Mouse (Mus musculus): Measurements from ENCODE around the gene Olfr279. TPM values are rescaled to one million over a fixed set of nuclear protein-coding genes. Genes with fewer than 3 reads are reported as not detected.
"Not testable (repeated sequence)": the region's sequence is repeated elsewhere in the genome, so short reads cannot be mapped to it uniquely, and the experiment has no call there.

Olfr279 gene
- total RNA-seq, 1 experiment from 2014 or later: not detected

DNA sequence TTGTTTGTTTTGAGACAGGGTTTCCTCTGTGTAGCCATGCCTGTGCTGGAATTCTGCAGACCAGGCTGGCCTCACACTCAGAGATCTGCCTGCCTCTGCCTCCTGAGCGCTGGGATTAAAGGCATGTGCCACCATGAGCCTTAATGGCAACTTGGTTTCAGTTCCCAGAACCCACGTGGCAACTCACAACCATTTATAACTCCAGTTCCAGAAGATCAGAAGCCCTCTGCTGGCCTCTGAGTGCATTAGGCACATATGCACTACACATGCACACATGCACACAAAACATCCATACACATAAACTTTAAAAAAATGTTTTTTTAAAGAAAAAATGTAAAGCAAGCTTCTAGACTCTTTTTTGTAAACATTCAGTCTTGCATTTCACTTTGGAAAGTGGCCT, 17.2 kb downstream of the Olfr279 start:
- ATAC-seq (replicated peaks; ENCODE audit: insufficient number of reproducible peaks, low FRiP score, low TSS enrichment, poor library complexity, severe bottlenecking): no peak

DNA sequence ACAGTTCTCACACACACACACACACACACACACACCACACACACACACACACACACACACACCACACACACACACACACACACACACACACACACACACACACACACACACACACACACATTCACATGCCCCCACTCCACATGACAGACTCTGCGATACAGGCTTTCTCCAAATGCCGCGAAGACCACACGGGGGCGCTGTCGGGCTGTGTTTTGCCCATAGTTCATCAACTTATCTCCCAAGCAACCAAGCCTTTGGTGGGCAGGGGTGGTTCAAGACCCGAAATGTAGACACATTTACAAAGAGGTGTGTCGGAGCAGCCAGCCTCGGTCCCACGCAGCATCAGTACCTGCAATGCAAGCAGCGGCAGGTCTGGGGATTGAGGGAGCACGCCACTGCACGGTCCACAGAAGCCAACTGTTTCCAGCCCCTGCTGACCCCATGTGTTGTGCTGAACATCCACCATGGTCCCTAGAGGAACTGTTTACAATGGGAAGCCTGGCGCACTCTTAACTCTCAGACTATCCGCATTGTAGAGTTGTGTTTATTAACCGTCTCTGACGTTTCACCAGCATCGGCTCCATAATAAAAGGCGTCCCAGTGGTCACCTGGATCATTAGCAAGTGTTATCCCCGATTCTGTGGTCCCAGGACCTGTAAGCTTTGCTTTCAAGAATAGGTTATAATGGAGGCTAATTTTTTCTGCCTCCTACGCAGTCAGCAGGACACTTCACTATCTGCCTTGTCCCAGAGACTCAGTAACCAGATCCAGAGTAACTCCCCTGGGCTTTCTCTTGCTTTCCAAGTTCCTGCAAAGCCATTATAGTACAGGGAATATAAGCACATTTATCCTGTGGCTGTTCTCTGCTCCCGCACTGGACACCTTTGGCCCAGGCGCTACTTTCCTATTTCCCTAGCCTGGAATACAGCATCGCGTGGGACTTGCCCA, 18.5 kb downstream of the Olfr279 start:
- ATAC-seq (replicated peaks; ENCODE audit: insufficient number of reproducible peaks, low FRiP score, low TSS enrichment, poor library complexity, severe bottlenecking): peak; percentile 60

DNA sequence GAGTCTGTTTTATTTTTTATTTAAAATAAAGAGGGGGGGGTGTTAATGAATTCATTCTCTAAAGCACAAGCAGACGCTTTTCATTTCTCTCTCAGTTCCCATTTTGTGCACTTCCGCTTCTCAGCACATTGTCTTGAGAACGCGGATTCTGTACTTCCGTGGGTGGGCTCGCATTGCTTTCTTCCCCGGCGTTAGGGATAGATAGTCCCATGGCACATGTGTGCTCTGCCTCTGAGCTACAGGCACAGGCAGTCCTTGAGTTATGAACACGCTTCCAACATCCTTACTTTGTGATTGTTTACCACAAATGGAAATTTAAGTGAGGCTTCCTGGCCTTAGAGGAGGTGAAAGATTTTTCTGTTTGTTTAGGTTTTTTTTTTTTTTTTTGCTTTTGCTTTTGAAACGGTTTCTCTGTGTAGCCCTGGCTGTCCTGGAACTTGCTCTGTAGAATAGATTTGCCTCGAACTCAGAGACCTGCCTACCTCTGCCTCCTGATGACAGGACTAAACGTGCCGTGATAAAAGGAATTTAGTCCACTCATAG, 19.3 kb downstream of the Olfr279 start:
- ATAC-seq (replicated peaks; ENCODE audit: insufficient number of reproducible peaks, low FRiP score, low TSS enrichment, poor library complexity, severe bottlenecking): 0 out of 2 replicates have a peak, but pooled peaks have one; percentile 24

DNA sequence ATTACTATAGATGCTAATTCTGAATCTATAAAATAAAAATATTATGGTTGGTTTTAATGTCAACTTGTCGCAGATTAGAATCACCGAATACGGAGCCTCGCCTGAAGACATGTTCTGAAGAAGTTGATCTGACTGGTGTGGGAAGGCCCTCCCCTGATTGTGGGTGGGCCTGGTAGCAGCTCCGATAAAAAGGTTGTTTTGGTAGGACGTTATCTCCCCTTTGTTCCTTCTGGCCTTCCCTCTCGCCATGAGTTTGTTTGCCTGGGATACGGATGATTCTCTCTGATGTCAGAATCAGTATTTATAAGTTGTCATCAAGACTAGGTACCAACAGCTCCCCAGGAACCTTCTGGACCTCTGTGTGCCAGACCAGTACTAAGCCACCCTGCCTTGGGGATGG, 20.0 kb downstream of the Olfr279 start:
- no peak for ATAC-seq (replicated peaks; ENCODE audit: insufficient number of reproducible peaks, low FRiP score, low TSS enrichment, poor library complexity, severe bottlenecking)

DNA sequence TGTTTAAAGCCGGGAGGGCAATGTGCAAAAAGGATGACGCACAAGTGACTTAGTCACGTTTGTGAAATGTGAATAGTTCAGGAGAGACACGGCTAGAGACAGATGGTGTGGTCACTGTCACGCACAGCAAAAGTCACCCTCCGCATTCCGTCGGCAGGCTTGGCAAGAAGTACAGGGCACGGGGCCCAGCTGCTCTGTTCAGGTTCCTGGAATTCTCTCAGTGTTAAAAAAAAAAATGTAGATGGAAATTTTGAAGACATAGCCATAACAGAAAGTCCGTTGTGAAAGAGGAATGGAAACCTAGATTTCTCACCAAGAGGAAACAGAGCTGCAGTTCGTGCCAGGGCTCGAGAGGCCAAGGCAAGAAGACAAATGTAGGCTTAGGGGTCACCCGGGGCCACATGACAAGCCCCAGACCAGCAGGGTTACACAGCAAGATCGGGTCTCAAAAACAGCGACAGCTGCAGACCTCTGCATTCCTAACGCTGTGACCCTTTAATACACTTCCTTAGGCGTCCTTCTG, 20.7 kb downstream of the Olfr279 start:
- peak; percentile 47 for ATAC-seq (replicated peaks; ENCODE audit: insufficient number of reproducible peaks, low FRiP score, low TSS enrichment, poor library complexity, severe bottlenecking)

DNA sequence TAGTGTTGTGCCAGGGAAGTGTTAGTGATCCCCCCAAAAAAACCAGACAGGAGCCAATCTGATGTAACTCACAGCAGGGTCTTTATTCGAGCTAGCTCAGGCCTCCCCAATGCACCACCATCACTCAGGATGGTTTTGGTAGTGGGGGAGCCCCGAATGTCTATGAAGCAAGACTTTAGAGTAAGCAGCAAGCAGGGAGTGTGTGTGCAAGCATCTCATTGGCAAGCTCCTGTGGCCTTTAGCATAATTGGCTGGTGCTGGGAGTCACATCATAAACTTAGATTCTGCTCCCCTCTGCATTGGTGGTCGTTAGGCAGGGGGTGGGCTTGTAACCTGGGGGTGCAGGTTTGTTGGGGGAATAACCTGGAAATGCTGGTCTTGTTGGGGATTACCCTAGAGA, 21.5 kb downstream of the Olfr279 start:
- ATAC-seq (replicated peaks; ENCODE audit: insufficient number of reproducible peaks, low FRiP score, low TSS enrichment, poor library complexity, severe bottlenecking): not testable (repeated sequence)

DNA sequence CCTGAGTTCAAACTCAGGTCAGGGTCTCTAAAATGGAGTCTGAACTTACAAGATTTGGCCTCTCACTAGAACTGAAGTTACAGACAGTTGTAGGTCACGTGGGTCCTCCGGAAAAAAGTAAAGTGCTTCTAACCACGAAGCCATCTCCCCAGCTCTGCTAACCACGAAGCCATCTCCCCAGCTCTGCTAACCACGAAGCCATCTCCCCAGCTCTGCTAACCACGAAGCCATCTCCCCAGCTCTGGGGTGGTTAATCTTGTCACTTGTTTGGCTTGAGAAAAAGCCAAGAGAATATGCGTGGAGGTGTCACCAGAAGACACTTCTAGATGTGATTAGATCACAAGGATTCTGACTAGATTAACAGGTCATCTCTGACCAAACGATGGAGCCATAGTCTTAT, 21.9 kb downstream of the Olfr279 start:
- no peak for ATAC-seq (replicated peaks; ENCODE audit: insufficient number of reproducible peaks, low FRiP score, low TSS enrichment, poor library complexity, severe bottlenecking)

DNA sequence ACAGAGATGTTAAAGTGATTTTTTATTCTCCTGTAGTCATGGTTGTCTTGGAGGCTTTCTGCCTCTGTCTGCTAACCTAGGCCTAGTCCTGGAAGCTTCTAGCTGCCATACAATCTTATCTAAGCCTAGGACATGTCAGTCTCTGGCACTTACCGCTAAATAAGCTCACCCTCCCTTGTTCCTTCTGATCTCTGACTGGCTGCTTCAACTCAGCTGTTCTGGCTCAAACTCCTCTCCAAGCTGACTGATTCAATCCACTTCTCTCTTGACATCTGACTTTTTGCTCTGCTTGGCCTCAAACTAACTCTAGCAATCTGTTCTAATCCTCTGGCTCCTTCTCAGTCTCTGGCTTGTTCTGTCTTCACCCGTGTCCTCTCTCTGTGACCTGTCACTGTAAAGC, 22.6 kb downstream of the Olfr279 start:
- not testable (repeated sequence) for ATAC-seq (replicated peaks; ENCODE audit: insufficient number of reproducible peaks, low FRiP score, low TSS enrichment, poor library complexity, severe bottlenecking)

DNA sequence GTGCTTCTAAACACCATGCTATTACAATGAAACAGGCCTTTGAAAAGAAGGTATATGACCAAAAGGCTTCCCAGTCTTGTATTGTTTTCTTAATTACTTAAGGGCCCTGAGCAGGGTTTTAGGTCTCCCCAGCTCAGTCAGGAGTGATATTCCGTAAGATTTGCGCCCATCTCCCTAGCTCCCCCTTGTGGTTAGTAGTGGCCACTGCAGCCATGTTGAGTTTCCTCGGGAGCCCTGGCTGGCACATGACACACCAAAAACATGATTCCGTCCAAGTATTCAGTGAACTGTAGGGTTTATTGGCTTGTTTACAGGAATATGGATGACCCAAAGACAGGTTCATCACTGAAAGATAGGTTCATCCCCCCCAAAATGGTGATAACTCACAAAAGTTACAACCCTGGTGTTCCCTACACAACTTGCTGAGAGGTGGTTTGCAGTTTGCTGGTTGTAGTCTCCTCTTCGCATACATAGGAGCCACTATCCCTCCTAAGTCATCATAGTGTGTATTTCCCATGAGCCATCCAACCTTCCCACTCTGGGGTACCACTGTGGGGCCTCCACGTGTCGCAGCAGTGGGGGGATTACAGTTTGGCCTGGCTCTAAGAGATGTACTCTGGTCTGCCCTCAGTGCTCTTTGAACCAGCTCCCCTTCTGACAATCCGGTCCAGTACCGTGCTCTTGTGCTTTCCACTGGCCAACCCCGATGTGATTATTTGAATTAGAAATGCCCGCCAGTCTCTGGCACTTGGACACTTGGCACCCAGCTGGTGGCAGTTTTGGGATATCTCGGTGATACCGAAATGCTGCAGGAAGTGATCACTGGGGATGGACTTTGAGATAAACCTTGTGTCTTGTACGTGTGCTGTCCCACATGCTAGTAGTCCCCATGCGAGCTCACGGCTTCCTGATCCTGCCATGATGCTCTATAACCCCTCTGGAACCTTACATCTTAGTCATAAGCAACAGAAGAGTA, 25.5 kb downstream of the Olfr279 start:
- peak; percentile 59 for ATAC-seq (replicated peaks; ENCODE audit: insufficient number of reproducible peaks, low FRiP score, low TSS enrichment, poor library complexity, severe bottlenecking)

DNA sequence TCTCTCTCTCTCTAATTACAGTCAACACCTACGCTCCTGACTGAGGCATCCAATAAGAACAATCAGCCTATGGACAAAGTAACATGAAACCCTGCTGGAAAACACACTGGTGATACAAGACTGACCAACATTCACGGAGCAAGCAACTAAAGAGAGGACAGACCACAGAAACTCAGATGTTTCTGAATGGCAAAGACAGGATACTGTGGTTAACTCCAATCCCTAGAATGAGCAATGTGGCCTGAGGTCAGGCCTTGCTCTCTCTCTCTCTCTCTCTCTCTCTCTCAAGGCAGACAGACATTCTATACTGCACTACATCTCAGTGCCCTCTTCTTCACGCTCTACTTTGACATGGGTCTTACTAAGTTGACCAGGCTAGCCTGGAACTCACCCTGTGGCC, 29.0 kb downstream of the Olfr279 start:
- no peak for ATAC-seq (replicated peaks; ENCODE audit: insufficient number of reproducible peaks, low FRiP score, low TSS enrichment, poor library complexity, severe bottlenecking)

DNA sequence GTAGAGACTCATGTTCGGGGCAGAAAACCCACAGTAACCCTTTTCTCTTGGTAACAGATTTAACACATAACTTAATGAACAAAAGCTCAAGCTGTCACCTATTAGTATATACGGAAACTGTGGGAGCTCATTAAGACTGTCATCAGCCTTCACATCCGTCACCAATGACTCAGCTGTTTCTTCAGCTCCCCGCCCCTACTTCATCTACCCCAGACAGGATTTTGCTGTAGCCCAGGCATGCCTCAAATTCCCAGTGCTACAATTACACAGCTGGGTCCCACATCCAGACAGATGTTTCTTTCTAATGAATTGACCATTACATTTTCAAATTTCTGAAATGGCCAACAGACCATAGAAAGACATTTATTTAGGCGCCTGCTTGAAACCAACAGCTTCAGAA, 33.9 kb downstream of the Olfr279 start:
- no peak for ATAC-seq (replicated peaks; ENCODE audit: insufficient number of reproducible peaks, low FRiP score, low TSS enrichment, poor library complexity, severe bottlenecking)

DNA sequence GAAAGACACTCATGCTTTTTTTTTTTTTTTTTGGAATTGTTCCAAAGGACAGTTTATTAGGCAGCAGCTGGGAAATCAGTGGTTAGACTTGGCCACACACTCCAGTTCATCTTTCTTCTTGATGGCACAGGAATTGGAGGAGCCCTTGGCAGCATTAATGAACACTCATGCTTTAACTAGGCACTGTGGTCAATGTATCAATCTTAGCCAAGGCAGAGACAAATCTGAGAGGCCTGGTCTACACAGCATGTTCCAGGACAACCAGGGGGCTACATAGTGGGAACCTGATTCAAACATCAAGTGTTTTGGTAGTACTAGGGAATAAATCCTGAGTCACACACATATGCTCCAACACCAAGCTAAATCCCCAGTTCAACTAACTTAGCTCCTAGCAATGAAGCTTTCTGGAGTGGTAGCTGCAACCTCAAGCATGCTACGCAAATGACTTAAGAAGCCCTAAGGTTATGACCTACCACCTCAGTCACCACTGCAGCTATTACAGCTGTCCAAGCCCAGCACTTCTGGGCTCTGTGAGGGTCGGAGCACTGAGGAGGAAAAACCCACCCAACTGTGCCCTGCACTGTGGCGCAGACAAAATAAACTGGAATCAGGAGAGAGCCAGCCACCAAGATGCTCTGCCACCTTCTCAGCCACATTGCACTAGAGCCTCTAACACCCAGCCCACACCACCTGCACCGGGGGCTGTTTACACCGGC, 35.0 kb downstream of the Olfr279 start:
- ATAC-seq (replicated peaks; ENCODE audit: insufficient number of reproducible peaks, low FRiP score, low TSS enrichment, poor library complexity, severe bottlenecking): no peak

DNA sequence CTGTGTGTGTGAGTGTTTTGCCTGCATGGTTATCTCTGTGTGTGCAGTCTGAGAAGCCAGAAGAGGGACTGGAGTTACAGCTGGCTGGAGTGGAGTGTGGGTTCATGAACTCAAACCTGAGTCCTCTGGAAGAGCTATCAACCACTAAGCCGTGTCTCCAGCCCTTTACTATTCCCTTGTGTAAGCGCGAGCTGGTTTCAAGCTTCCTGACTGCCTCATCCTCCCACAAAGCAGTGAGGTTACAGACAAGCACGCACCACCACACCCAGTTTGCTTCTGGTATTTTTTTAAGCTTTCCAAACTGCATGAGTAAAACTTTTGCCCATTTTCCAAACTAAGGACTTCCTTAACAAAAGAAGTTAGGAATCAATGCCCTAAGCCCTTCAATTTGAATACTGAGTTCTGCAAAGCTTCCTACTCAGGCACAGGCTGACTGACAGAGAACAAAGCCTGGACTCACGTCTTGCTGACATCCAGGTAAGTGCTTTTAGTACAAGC, 35.9 kb downstream of the Olfr279 start:
- no peak for ATAC-seq (replicated peaks; ENCODE audit: insufficient number of reproducible peaks, low FRiP score, low TSS enrichment, poor library complexity, severe bottlenecking)

DNA sequence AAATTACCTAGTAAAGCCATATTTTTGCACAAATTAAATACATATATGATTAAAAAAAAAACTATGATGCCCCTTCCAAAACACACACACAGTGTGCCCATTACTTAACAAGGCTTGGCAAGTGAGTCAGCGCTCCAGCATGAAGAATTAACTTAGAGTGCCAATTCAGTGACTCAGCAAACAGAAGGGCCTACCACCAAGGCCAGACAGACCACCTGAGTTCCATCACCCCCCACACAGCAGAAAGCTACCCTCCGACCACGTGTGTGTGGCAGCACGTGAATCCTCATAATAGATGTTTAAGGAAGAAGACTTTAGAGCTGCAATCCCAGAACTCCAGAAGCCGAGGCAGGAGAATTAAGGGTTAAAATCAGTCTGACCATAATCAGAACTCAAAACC, 40.1 kb downstream of the Olfr279 start:
- ATAC-seq (replicated peaks; ENCODE audit: insufficient number of reproducible peaks, low FRiP score, low TSS enrichment, poor library complexity, severe bottlenecking): no peak

DNA sequence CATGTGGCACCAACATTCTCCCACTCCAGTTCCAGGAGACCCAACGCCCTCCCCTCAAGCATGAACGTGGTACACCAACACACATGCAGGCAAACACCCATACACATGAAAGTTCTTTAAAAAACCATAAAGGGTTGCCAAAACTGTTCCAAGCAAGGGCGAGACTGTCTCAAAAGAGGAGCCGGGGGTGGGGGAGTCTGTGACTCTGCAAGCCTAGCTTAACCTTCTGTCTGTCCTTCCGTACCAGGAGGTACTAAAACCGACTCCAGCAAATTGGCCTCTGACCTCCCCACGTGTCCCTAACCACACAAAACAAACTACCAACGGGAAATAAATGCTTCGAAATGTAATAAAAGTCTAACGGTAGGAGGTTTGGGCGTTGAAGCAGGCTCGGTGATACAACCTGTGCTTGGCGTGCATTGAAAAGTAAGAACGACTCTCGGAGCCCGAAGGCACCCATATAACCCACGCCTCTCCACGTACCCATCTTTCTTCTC, 40.9 kb downstream of the Olfr279 start:
- ATAC-seq (replicated peaks; ENCODE audit: insufficient number of reproducible peaks, low FRiP score, low TSS enrichment, poor library complexity, severe bottlenecking): no peak

DNA sequence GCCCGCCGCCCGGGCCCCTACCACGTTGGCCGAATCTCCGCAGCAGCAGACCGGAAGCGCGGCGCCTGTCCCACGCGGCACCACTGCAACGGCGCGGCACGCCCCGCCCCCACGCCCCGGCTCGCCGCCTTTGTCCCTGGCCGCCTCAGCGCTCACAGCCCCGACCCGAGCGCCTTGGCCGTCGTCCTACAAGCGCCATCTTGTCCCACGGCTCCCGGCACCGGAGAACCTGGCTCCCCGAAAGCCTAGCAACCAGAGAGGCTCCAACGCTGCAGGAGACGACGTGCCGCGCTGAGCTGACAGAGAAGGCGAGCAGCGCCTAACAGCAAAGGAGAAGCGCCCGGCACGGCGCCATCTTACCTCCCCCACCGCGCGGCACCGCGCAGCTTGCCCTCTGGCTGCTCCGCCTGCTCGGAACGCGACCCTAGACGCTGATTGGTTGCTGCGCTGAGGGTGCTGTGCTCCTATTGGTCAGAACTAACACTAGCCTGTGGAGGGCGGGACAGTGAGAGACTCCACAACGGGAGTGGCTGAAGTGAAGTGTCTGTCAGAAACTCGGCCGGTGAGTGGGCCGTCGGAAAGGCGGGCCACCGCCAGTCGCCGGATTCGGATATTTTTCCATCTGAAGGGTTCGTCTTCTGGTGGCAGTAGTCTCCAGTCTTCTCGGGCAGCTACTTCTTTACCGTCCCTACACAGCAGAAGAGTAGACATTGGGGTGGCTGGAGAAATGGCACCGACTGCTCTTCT, 41.9 kb downstream of the Olfr279 start, which contains the start of gene Kansl2:
Gene Kansl2, minus strand, starts transcription at position 384 of the 747 bp plus-strand sequence.
- peak; percentile 99 for ATAC-seq (replicated peaks; ENCODE audit: insufficient number of reproducible peaks, low FRiP score, low TSS enrichment, poor library complexity, severe bottlenecking)

DNA sequence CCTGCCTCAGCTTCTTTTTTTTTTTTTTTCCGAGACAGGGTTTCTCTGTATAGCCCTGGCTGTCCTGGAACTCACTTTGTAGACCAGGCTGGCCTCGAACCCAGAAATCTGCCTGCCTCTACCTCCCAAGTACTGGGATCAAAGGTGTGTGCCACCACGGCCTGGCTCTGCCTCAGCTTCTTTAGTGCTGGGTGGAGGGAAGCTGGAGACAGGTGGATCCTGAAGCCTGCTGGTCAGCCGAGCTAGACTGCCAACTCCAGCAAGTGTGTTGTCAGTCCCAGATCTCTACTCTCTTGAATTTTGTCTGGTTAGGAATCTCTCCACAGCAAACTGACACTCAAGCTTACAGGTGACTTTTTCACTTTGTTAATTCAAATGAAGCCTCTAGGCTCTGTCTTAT, 43.7 kb downstream of the Olfr279 start:
- ATAC-seq (replicated peaks; ENCODE audit: insufficient number of reproducible peaks, low FRiP score, low TSS enrichment, poor library complexity, severe bottlenecking): no peak
